Mouse (Mus musculus): ENCODE data around the gene Vamp1. TPM values are rescaled to one million over a fixed set of nuclear protein-coding genes. Genes with fewer than 3 reads are reported as not detected.

Vamp1 gene
- total and polyA plus RNA-seq, 2 experiments = 2.0 to 5.5 TPM

- DNase-seq (ENCODE audit: extremely low read depth, low read depth, low spot score) = no peak
- Histone ChIP-seq H3K4me3 (ENCODE audit: insufficient read depth, low read depth, low read length) (no peak overlapping the region), H3K79me2 (ENCODE audit: control insufficient read depth, insufficient read depth, low read length) (no peaks in the 10 kb centered on the region), H3K4me1 (ENCODE audit: control insufficient read depth, insufficient read depth, low read length) (no peaks in the 10 kb centered on the region), H3K9ac (ENCODE audit: low read depth, low read length) (no peak overlapping the region), H3K36me3 (ENCODE audit: control insufficient read depth, insufficient read depth, low read length) (no peaks in the 10 kb centered on the region), H3K27me3 (ENCODE audit: control insufficient read depth, insufficient read depth, low read length) (no peaks in the 10 kb centered on the region), H3K27ac (replicated peaks; ENCODE audit: insufficient read depth, low read depth, low read length) (no peak overlapping the region; the same call in 1 of the 2 replicates)
- 83% methylated on average over 8 of the region's 8 CpGs for WGBS
- TF ChIP-seq CTCF (IDR thresholded peaks at IDR 0.05; ENCODE audit: low read depth, low read length) (no peak), POLR2A (IDR thresholded peaks at IDR 0.05; ENCODE audit: extremely low read depth, insufficient read depth, low read length) (no peak)
These were observed 37.4 kb downstream of the Vamp1 start for GRCm38 (mm10) chr6:125252711-125253110.

- peak; percentile 26 for DNase-seq (ENCODE audit: extremely low read depth, low read depth, low spot score)
- H3K36me3 ChIP-seq (ENCODE audit: control insufficient read depth, insufficient read depth, low read length) = no peaks in the 10 kb centered on the region
- TF ChIP-seq POLR2A (IDR thresholded peaks at IDR 0.05; ENCODE audit: extremely low read depth, insufficient read depth, low read length) (no peak), CTCF (IDR thresholded peaks at IDR 0.05; ENCODE audit: low read depth, low read length) (no peak)
- H3K79me2 ChIP-seq (ENCODE audit: control insufficient read depth, insufficient read depth, low read length) = no peaks in the 10 kb centered on the region
- 74% methylated on average over 14 of the region's 14 CpGs for WGBS
- H3K4me3 ChIP-seq (ENCODE audit: insufficient read depth, low read depth, low read length) = peak overlapping the region; percentile 38
- peak overlapping the region; percentile 42; the same call in 1 of the 2 replicates for H3K27ac ChIP-seq (replicated peaks; ENCODE audit: insufficient read depth, low read depth, low read length)
- no peak overlapping the region; the same call in 1 of the 2 replicates for H3K9ac ChIP-seq (ENCODE audit: low read depth, low read length)
- no peaks in the 10 kb centered on the region for H3K4me1 ChIP-seq (ENCODE audit: control insufficient read depth, insufficient read depth, low read length)
- no peaks in the 10 kb centered on the region for H3K27me3 ChIP-seq (ENCODE audit: control insufficient read depth, insufficient read depth, low read length)
These were observed 38.7 kb downstream of the Vamp1 start for GRCm38 (mm10) chr6:125253863-125254715.

GRCm38 (mm10) chr6:125255516-125256044, 40.2 kb downstream of the Vamp1 start:
- Histone ChIP-seq H3K9ac (ENCODE audit: low read depth, low read length) (no peak overlapping the region), H3K36me3 (ENCODE audit: control insufficient read depth, insufficient read depth, low read length) (no peaks in the 10 kb centered on the region), H3K4me3 (ENCODE audit: insufficient read depth, low read depth, low read length) (no peak overlapping the region), H3K27me3 (ENCODE audit: control insufficient read depth, insufficient read depth, low read length) (no peaks in the 10 kb centered on the region), H3K4me1 (ENCODE audit: control insufficient read depth, insufficient read depth, low read length) (no peaks in the 10 kb centered on the region), H3K79me2 (ENCODE audit: control insufficient read depth, insufficient read depth, low read length) (no peaks in the 10 kb centered on the region), H3K27ac (replicated peaks; ENCODE audit: insufficient read depth, low read depth, low read length) (no peak overlapping the region)
- no peak for DNase-seq (ENCODE audit: extremely low read depth, low read depth, low spot score)
- TF ChIP-seq CTCF (IDR thresholded peaks at IDR 0.05; ENCODE audit: low read depth, low read length) (no peak), POLR2A (IDR thresholded peaks at IDR 0.05; ENCODE audit: extremely low read depth, insufficient read depth, low read length) (no peak)
- WGBS = 87% methylated on average over 7 of the region's 7 CpGs

GRCm38 (mm10) chr6:125256222-125256966, 41.0 kb downstream of the Vamp1 start:
- H3K79me2 ChIP-seq (ENCODE audit: control insufficient read depth, insufficient read depth, low read length) = no peaks in the 10 kb centered on the region
- WGBS = 76% methylated on average over 8 of the region's 8 CpGs
- no peak overlapping the region for H3K4me3 ChIP-seq (ENCODE audit: insufficient read depth, low read depth, low read length)
- no peak for TF ChIP-seq CTCF (IDR thresholded peaks at IDR 0.05; ENCODE audit: low read depth, low read length)
- TF ChIP-seq POLR2A (IDR thresholded peaks at IDR 0.05; ENCODE audit: extremely low read depth, insufficient read depth, low read length) = no peak
- no peak overlapping the region for H3K27ac ChIP-seq (replicated peaks; ENCODE audit: insufficient read depth, low read depth, low read length)
- H3K36me3 ChIP-seq (ENCODE audit: control insufficient read depth, insufficient read depth, low read length) = no peaks in the 10 kb centered on the region
- no peak overlapping the region for H3K9ac ChIP-seq (ENCODE audit: low read depth, low read length)
- no peaks in the 10 kb centered on the region for H3K4me1 ChIP-seq (ENCODE audit: control insufficient read depth, insufficient read depth, low read length)
- no peaks in the 10 kb centered on the region for H3K27me3 ChIP-seq (ENCODE audit: control insufficient read depth, insufficient read depth, low read length)
- DNase-seq (ENCODE audit: extremely low read depth, low read depth, low spot score) = peak; percentile 56

- Histone ChIP-seq H3K4me3 (ENCODE audit: insufficient read depth, low read depth, low read length) (no peak overlapping the region), H3K4me1 (ENCODE audit: control insufficient read depth, insufficient read depth, low read length) (no peaks in the 10 kb centered on the region), H3K79me2 (ENCODE audit: control insufficient read depth, insufficient read depth, low read length) (no peaks in the 10 kb centered on the region), H3K36me3 (ENCODE audit: control insufficient read depth, insufficient read depth, low read length) (no peaks in the 10 kb centered on the region), H3K27me3 (ENCODE audit: control insufficient read depth, insufficient read depth, low read length) (no peaks in the 10 kb centered on the region), H3K27ac (replicated peaks; ENCODE audit: insufficient read depth, low read depth, low read length) (no peak overlapping the region), H3K9ac (ENCODE audit: low read depth, low read length) (no peak overlapping the region)
- DNase-seq (ENCODE audit: extremely low read depth, low read depth, low spot score) = no peak
- 82% methylated on average over 10 of the region's 10 CpGs for WGBS
- no peak for TF ChIP-seq CTCF (IDR thresholded peaks at IDR 0.05; ENCODE audit: low read depth, low read length)
- TF ChIP-seq POLR2A (IDR thresholded peaks at IDR 0.05; ENCODE audit: extremely low read depth, insufficient read depth, low read length) = no peak
These were observed 44.7 kb downstream of the Vamp1 start for GRCm38 (mm10) chr6:125260006-125260555.
